Comparison of ENCODE assay signal across 23 mouse cellular contexts in the genomic region with DNA sequence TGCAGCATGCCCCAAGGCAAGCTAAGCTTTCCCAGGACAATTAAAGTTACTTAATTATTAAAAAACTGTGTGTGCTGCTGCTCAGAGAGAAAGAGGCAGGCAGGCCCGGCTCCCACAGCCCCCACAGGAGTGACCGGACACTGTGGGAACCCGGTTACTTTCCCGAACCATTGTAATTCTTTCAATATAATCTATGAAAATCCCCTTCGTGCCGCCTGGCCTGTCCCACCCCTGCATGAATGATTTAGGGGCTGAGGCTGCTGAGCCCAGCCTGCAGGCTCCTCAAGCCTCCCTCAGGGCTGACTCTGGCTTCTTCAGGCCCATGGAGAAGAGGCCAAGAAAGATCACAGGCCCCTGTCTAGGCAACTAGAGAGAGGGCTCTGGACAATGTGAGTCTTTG. TPM values are rescaled to one million over a fixed set of nuclear protein-coding genes. Genes with fewer than 3 reads are reported as not detected.
DNase-seq lines count a peak whose midpoint lies in the region; ATAC-seq and TF ChIP-seq lines count a peak whose summit lies in the region.
"Had no signal": no experiment of that assay in that cellular context is flagged by ENCODE, and none has a peak within 500 bp of the region (broad histone marks: within the 10 kb centered on the region; RNA-seq: fewer than 3 reads in every experiment).

No protein-coding gene starts in this region.

- H3K4me2 ChIP-seq in forebrain, embryonic 16.5 days (ENCODE audit: low read length): no peak overlapping the region
- no peak overlapping the region for H3K4me2 ChIP-seq in hindbrain, embryonic 13.5 days
- no peak overlapping the region for H3K4me2 ChIP-seq in hindbrain, postnatal 0 days (ENCODE audit: low read depth, low read length)
- no peak overlapping the region for H3K4me2 ChIP-seq in midbrain, embryonic 13.5 days (replicated peaks)
- H3K4me2 ChIP-seq: embryonic facial prominence, embryonic 15.5 days; heart, embryonic 12.5 days; liver, embryonic 11.5 days had no signal

- peak overlapping the region; percentile 83 for H3K27ac ChIP-seq in forebrain, embryonic 10.5 days
- no peak overlapping the region for H3K27ac ChIP-seq in forebrain, embryonic 16.5 days (ENCODE audit: low read length)
- no peak overlapping the region; the same call in 1 of the 2 replicates for H3K27ac ChIP-seq in hindbrain, embryonic 13.5 days
- H3K27ac ChIP-seq in hindbrain, postnatal 0 days: no peak overlapping the region
- H3K27ac ChIP-seq in midbrain, embryonic 13.5 days: 0 out of 2 replicates have a peak overlapping the region, but pooled peaks have one; percentile 25
- H3K27ac ChIP-seq: embryonic facial prominence, embryonic 15.5 days; gastrocnemius, adult 2 months had no signal

- no peak overlapping the region for H3K9ac ChIP-seq in forebrain, embryonic 16.5 days (replicated peaks; ENCODE audit: low read depth, low read length)
- H3K9ac ChIP-seq in hindbrain, embryonic 13.5 days: no peak overlapping the region
- no peak overlapping the region for H3K9ac ChIP-seq in hindbrain, postnatal 0 days (replicated peaks; ENCODE audit: low read length)
- H3K9ac ChIP-seq in midbrain, embryonic 13.5 days (replicated peaks): no peak overlapping the region
- H3K9ac ChIP-seq: embryonic facial prominence, embryonic 15.5 days; heart, embryonic 12.5 days had no signal

- H3K4me3 ChIP-seq in forebrain, embryonic 10.5 days: peak overlapping the region; percentile 19; the same call in 1 of the 2 replicates
- H3K4me3 ChIP-seq in forebrain, embryonic 16.5 days (replicated peaks; ENCODE audit: low read length): no peak overlapping the region
- no peak overlapping the region for H3K4me3 ChIP-seq in hindbrain, embryonic 13.5 days
- H3K4me3 ChIP-seq in hindbrain, postnatal 0 days (ENCODE audit: low read length): no peak overlapping the region
- H3K4me3 ChIP-seq in midbrain, embryonic 13.5 days (replicated peaks): no peak overlapping the region
- H3K4me3 ChIP-seq: embryonic facial prominence, embryonic 15.5 days; gastrocnemius, adult 2 months; heart, embryonic 12.5 days; myocyte had no signal

- peak; percentile 42 for DNase-seq in forebrain, embryonic 10.5 days (ENCODE audit: extremely low spot score, low spot score)
- no peak for DNase-seq in hindbrain, postnatal 0 days (ENCODE audit: low spot score)
- peak; percentile 60 for DNase-seq in brain, embryonic 14.5 days (ENCODE audit: low read depth)
- DNase-seq in right cerebral cortex, postnatal 36 days (ENCODE audit: low spot score in 2 of 2): no peak
- no peak for DNase-seq in liver
- DNase-seq: adrenal gland, postnatal 25 days; cerebellum, adult 11-12 months; cerebellum, postnatal 14 days; gastrocnemius, adult 2 months; heart, postnatal 14 days; kidney, adult 18-20 months; kidney, postnatal 10 days; lung, adult 18-20 months; lung, postnatal 14 days; thymus, postnatal 36 days had no signal

- peaks cover 61% of the 10 kb centered on the region for H3K27me3 ChIP-seq in forebrain, embryonic 10.5 days (ENCODE audit: poor library complexity, severe bottlenecking)
- H3K27me3 ChIP-seq in forebrain, embryonic 16.5 days (replicated peaks; ENCODE audit: control insufficient read depth, insufficient read depth, low read length): no peaks in the 10 kb centered on the region
- H3K27me3 ChIP-seq in hindbrain, embryonic 13.5 days: peaks cover 38% of the 10 kb centered on the region
- H3K27me3 ChIP-seq in hindbrain, postnatal 0 days (ENCODE audit: insufficient read depth, low read length): no peaks in the 10 kb centered on the region
- peaks cover 28% of the 10 kb centered on the region for H3K27me3 ChIP-seq in midbrain, embryonic 13.5 days
- H3K27me3 ChIP-seq: heart, embryonic 12.5 days had no signal

- no peaks in the 10 kb centered on the region for H3K9me3 ChIP-seq in forebrain, embryonic 10.5 days
- H3K9me3 ChIP-seq in forebrain, embryonic 16.5 days (ENCODE audit: control insufficient read depth, low read length): no peaks in the 10 kb centered on the region
- no peaks in the 10 kb centered on the region for H3K9me3 ChIP-seq in hindbrain, embryonic 13.5 days
- H3K9me3 ChIP-seq in hindbrain, postnatal 0 days (ENCODE audit: low read length): no peaks in the 10 kb centered on the region
- H3K9me3 ChIP-seq in midbrain, embryonic 13.5 days: no peaks in the 10 kb centered on the region
- H3K9me3 ChIP-seq: embryonic facial prominence, embryonic 15.5 days; heart, embryonic 12.5 days had no signal

- no peak for TF ChIP-seq CTCF in hindbrain, postnatal 0 days (IDR thresholded peaks at IDR 0.05; ENCODE audit: low read depth)
- no peak for TF ChIP-seq CTCF in brain, embryonic 14.5 days (IDR thresholded peaks at IDR 0.05; ENCODE audit: borderline replicate concordance, extremely low read depth, insufficient read depth, insufficient read length)

- H3K36me3 ChIP-seq in forebrain, embryonic 10.5 days (replicated peaks): no peaks in the 10 kb centered on the region
- H3K36me3 ChIP-seq in forebrain, embryonic 16.5 days (ENCODE audit: control insufficient read depth, insufficient read depth): no peaks in the 10 kb centered on the region
- no peaks in the 10 kb centered on the region for H3K36me3 ChIP-seq in hindbrain, embryonic 13.5 days
- no peaks in the 10 kb centered on the region for H3K36me3 ChIP-seq in hindbrain, postnatal 0 days (ENCODE audit: insufficient read depth, low read length)
- no peaks in the 10 kb centered on the region for H3K36me3 ChIP-seq in midbrain, embryonic 13.5 days
- H3K36me3 ChIP-seq: embryonic facial prominence, embryonic 15.5 days; heart, embryonic 12.5 days had no signal

- no peak for ATAC-seq in forebrain, embryonic 16.5 days
- peak; percentile 52; the same call in 1 of the 2 replicates for ATAC-seq in hindbrain, embryonic 13.5 days (ENCODE audit: low FRiP score)
- no peak for ATAC-seq in hindbrain, postnatal 0 days
- ATAC-seq in midbrain, embryonic 13.5 days: peak; percentile 77
- ATAC-seq: activated CD4-positive, CD25-positive, alpha-beta regulatory T cell, adult 4 months had no signal

- 22% methylated on average over 6 of the region's 6 CpGs for WGBS in forebrain, embryonic 10.5 days
- 11% methylated on average over 6 of the region's 6 CpGs for WGBS in forebrain, embryonic 16.5 days
- 37% methylated on average over 6 of the region's 6 CpGs for WGBS in hindbrain, embryonic 13.5 days
- 25% methylated on average over 6 of the region's 6 CpGs for WGBS in hindbrain, postnatal 0 days
- 9% methylated on average over 6 of the region's 6 CpGs for WGBS in midbrain, embryonic 13.5 days

- TF ChIP-seq POLR2A in brain, embryonic 14.5 days (IDR thresholded peaks at IDR 0.05; ENCODE audit: borderline replicate concordance, extremely low read depth, insufficient read depth, insufficient read length, poor library complexity, severe bottlenecking): no peak

- peaks cover 65% of the 10 kb centered on the region for H3K4me1 ChIP-seq in forebrain, embryonic 10.5 days
- H3K4me1 ChIP-seq in forebrain, embryonic 16.5 days (replicated peaks; ENCODE audit: control insufficient read depth, insufficient read depth, low read length): peaks cover 8% of the 10 kb centered on the region
- H3K4me1 ChIP-seq in hindbrain, embryonic 13.5 days (replicated peaks): peaks cover 23% of the 10 kb centered on the region
- peaks cover 3% of the 10 kb centered on the region; the same call in 1 of the 2 replicates for H3K4me1 ChIP-seq in hindbrain, postnatal 0 days (ENCODE audit: insufficient read depth, low read length)
- peaks cover 25% of the 10 kb centered on the region for H3K4me1 ChIP-seq in midbrain, embryonic 13.5 days (replicated peaks)

RNA-seq across cellular contexts. Expression of gene Hes1, which starts 36.0 kb away (rescaled TPM):
- polyA plus RNA-seq in forebrain, embryonic 10.5 days (2016; fragmentation: Nextera tagmentation; extraction: Ambion mirVana): 42.5 and 49.0 TPM in 2 replicates
- 9.6 and 14.5 TPM in 2 replicates for polyA plus RNA-seq in forebrain, embryonic 16.5 days (2015; fragmentation: Nextera tagmentation; extraction: Ambion mirVana)
- 14.6 and 19.1 TPM in 2 replicates for polyA plus RNA-seq in hindbrain, embryonic 13.5 days (2015; fragmentation: Nextera tagmentation; extraction: Ambion mirVana)
- 9.2 and 19.8 TPM in 2 replicates for total RNA-seq in hindbrain, postnatal 0 days (2014; rRNA removed)
- polyA plus RNA-seq in hindbrain, postnatal 0 days (2015; fragmentation: Nextera tagmentation; extraction: Ambion mirVana): 10.6 and 12.5 TPM in 2 replicates
- polyA plus RNA-seq in brain, embryonic 14.5 days (2012; rRNA removed): 44.6 and 58.9 TPM in 2 replicates
- polyA plus RNA-seq in midbrain, embryonic 13.5 days (2015; fragmentation: Nextera tagmentation; extraction: Ambion mirVana): 14.1 and 19.7 TPM in 2 replicates
- polyA plus RNA-seq: activated CD4-positive, CD25-positive, alpha-beta regulatory T cell, adult 4 months had no signal

Comparison
In these comparisons a context has a peak if more than half of its experiments do, and no peak if none do; other contexts are left out.
1. H3K27ac ChIP-seq: peak in forebrain, embryonic 10.5 days (single experiment) and midbrain, embryonic 13.5 days (single experiment); none in forebrain, embryonic 16.5 days (single experiment), hindbrain, embryonic 13.5 days (single experiment) and hindbrain, postnatal 0 days (single experiment).
2. ATAC-seq: peak in hindbrain, embryonic 13.5 days (single experiment) and midbrain, embryonic 13.5 days (single experiment); none in forebrain, embryonic 16.5 days (single experiment) and hindbrain, postnatal 0 days (single experiment).
3. DNase-seq: peak in forebrain, embryonic 10.5 days (single experiment) and brain, embryonic 14.5 days (single experiment); none in hindbrain, postnatal 0 days (single experiment), right cerebral cortex, postnatal 36 days (0 of 2) and liver (single experiment).